Mouse (Mus musculus) limb, embryonic 11.5 days (tissue): ENCODE measurements around the gene Gpr160. TPM values are rescaled to one million over a fixed set of nuclear protein-coding genes. Genes with fewer than 3 reads are reported as not detected.

Experiments used
- ATAC-seq: fragments of 200-750 bp; cut with Nextera tagmentation; 2 replicates; pipeline ENCODE4 v1.8.0; 2017; ENCODE audit warnings: low read depth; ENCODE audit not compliant: insufficient number of reproducible peaks, low FRiP score, low TSS enrichment
- DNase-seq: peaks from one replicate; pipeline ENCODE4 v3.0.0-alpha.2; 2015; ENCODE audit warnings: low spot score
- H3K27ac ChIP-seq: fragments of 300-500 bp; sonication (generic); replicated peaks from 2 replicates; pipeline ENCODE4 v1.5.1; 2014; ENCODE audit warnings: low read depth, mild to moderate bottlenecking, low read length
- H3K27me3 ChIP-seq: fragments of 300-500 bp; sonication (generic); 2 replicates; pipeline ENCODE4 v1.6.1; 2014; ENCODE audit warnings: mild to moderate bottlenecking, low read length, mixed read lengths; ENCODE audit not compliant: control insufficient read depth, insufficient read depth
- H3K36me3 ChIP-seq: fragments of 300-500 bp; sonication (generic); 2 replicates; pipeline ENCODE4 v1.6.1; 2014; ENCODE audit warnings: mild to moderate bottlenecking, low read length, moderate library complexity, mixed read lengths; ENCODE audit not compliant: control insufficient read depth, insufficient read depth
- H3K4me1 ChIP-seq: fragments of 300-500 bp; sonication (generic); 2 replicates; pipeline ENCODE4 v1.6.1; 2014; ENCODE audit warnings: low read length, mixed read lengths; ENCODE audit not compliant: control insufficient read depth, insufficient read depth
- H3K4me2 ChIP-seq: fragments of 300-500 bp; sonication (generic); 2 replicates; pipeline ENCODE4 v1.6.1; 2014; ENCODE audit warnings: low read depth, mild to moderate bottlenecking, moderate library complexity; ENCODE audit not compliant: severe bottlenecking
- H3K4me3 ChIP-seq: fragments of 300-500 bp; sonication (generic); 2 replicates; pipeline ENCODE4 v1.5.1; 2014; ENCODE audit warnings: low read depth, low read length
- H3K9ac ChIP-seq: fragments of 300-500 bp; sonication (generic); 2 replicates; pipeline ENCODE4 v1.6.1; 2014; ENCODE audit warnings: mild to moderate bottlenecking, low read length
- H3K9me3 ChIP-seq: fragments of 300-500 bp; sonication (generic); 2 replicates; pipeline ENCODE4 v1.6.1; 2016; ENCODE audit warnings: low read length; ENCODE audit not compliant: control insufficient read depth
- WGBS: fragments of 180-500 bp; shearing (Covaris S2); extraction: QIAGEN DNeasy Blood & Tissue Kit; methylation state at CpG from one replicate; pipeline ENCODE4 v1.1.7; 2014; 5-methylcytosine and 5-hydroxymethylcytosine counted together
- polyA plus RNA-seq: library from polyadenylated mRNA; unstranded; fragments of >200 nt; fragmentation: Nextera tagmentation; extraction: Ambion mirVana; gene quantifications from 2 replicates; pipeline ENCODE4 v1.2.1, GENCODE M21; 2014

Gpr160 gene
- polyA plus RNA-seq = 0.95 and 0.99 TPM in 2 replicates

DNA sequence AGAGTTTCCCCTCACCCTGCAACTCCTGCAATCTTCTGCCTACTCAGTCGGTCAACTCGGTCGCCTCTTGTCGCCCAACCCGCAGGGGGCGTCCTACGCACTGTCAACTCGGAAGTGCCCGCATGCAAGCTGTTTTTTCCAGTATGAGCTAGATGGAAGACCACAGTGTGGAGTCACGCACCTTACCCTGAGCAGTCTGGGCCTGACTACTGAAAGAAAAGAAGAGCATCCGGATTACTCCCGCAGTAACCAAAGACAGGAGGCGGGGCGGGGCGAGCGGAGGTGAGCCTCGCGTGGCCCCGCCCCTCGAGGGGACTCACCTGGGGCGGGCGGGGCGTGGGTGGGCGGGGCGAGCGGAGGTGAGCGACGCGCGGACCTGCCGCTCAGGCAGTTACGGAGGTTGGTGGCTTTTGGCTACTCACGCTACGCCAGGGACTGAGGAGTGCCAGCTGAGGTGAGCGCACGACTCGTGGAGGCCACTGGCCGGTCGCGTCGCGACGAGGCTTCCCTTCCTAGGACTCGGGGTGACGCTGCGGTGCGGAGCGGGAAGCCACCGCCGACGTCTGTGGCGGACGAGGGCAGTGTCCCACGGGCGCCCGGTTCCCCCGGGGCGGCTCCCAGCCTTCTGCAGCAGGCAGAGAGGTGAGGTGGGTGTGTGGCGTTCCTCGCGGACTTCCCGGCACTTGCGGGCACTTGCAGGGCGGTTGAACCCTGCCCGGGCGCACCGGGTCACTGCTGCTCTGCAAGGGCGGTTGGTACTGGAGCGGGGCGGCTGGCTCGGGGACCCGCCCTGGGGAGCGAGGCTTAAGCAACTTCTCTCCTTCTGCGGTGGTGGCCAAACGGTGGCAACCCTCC is at the start of gene Gpr160:
Gene Gpr160 (plus strand): TSS at position 347 of the 855 bp plus-strand sequence.
- no peak within 1 kb of the TSS for H3K27ac ChIP-seq

GRCm38 (mm10) chr3:30812881-30813280 is 42.9 kb upstream of the Gpr160 start:
- no peak for ATAC-seq
- no peak overlapping the region for H3K27ac ChIP-seq
- H3K9me3 ChIP-seq = no peaks in the 10 kb centered on the region
- no peak for DNase-seq
- H3K4me3 ChIP-seq = no peak overlapping the region
- H3K27me3 ChIP-seq = no peaks in the 10 kb centered on the region
- no peaks in the 10 kb centered on the region for H3K4me1 ChIP-seq
- 84% methylated on average over 3 of the region's 3 CpGs for WGBS
- no peak overlapping the region for H3K9ac ChIP-seq
- H3K4me2 ChIP-seq = no peak overlapping the region
- H3K36me3 ChIP-seq = peaks cover 11% of the 10 kb centered on the region

More for the DNA sequence above, at the start of gene Gpr160:
- Histone ChIP-seq H3K4me2 (peak within 1 kb of the TSS; percentile 99), H3K9me3 (no peaks in the 10 kb centered on the region), H3K4me3 (peak within 1 kb of the TSS; percentile 58), H3K9ac (peak within 1 kb of the TSS; percentile 56), H3K4me1 (no peaks in the 10 kb centered on the region), H3K36me3 (no peaks in the 10 kb centered on the region), H3K27me3 (peaks cover 18% of the 10 kb centered on the region)
- peak; percentile 71 for DNase-seq
- under 1% methylated on average over 71 of the region's 75 CpGs for WGBS
- ATAC-seq = peak; percentile 51; the same call in 1 of the 2 replicates

DNA sequence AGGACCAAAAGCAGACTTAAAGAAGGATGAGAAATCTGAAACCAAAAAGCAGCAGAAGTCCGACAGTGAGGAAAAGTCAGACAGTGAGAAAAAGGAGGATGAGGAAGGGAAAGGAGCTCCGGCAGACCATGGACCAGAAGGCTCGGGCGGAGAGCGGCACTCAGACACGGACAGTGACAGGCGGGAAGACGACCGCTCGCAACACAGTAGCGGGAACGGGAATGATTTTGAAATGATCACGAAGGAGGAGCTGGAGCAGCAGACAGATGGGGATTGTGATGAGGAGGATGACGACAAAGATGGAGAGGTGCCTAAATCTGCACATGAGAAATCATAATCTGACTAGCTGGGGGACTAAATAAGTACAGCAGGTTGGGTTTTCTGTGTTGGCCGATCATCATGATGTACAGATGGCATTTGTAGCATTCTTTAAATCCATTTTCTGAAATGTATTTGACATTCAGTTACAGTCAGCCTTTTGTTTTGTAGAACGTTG is 37.1 kb upstream of the Gpr160 start:
- WGBS = 96% methylated on average over 16 of the region's 16 CpGs
- no peak overlapping the region for H3K9ac ChIP-seq
- no peaks in the 10 kb centered on the region for H3K4me1 ChIP-seq
- no peak for DNase-seq
- H3K4me2 ChIP-seq = no peak overlapping the region
- H3K27ac ChIP-seq = no peak overlapping the region
- peaks cover 9% of the 10 kb centered on the region for H3K36me3 ChIP-seq
- ATAC-seq = no peak
- no peak overlapping the region for H3K4me3 ChIP-seq
- no peaks in the 10 kb centered on the region for H3K9me3 ChIP-seq
- H3K27me3 ChIP-seq = no peaks in the 10 kb centered on the region

- DNase-seq (no peak), ATAC-seq (no peak)
- Histone ChIP-seq H3K27ac (no peak overlapping the region), H3K4me1 (no peaks in the 10 kb centered on the region), H3K9ac (no peak overlapping the region), H3K4me3 (no peak overlapping the region), H3K27me3 (no peaks in the 10 kb centered on the region), H3K9me3 (no peaks in the 10 kb centered on the region), H3K36me3 (peaks cover 7% of the 10 kb centered on the region; the same call in 1 of the 2 replicates), H3K4me2 (no peak overlapping the region)
- 93% methylated on average over 8 of the region's 8 CpGs for WGBS
Observed at GRCm38 (mm10) chr3:30822163-30822562, 33.6 kb upstream of the Gpr160 start.

GRCm38 (mm10) chr3:30826069-30826468 is 29.7 kb upstream of the Gpr160 start:
- peaks cover under 1% of the 10 kb centered on the region; the same call in 1 of the 2 replicates for H3K9me3 ChIP-seq
- no peaks in the 10 kb centered on the region for H3K4me1 ChIP-seq
- no peak overlapping the region for H3K4me3 ChIP-seq
- 96% methylated on average over 5 of the region's 5 CpGs for WGBS
- H3K27ac ChIP-seq = no peak overlapping the region
- ATAC-seq = no peak
- H3K9ac ChIP-seq = no peak overlapping the region
- no peaks in the 10 kb centered on the region for H3K36me3 ChIP-seq
- no peak overlapping the region for H3K4me2 ChIP-seq
- DNase-seq = no peak
- H3K27me3 ChIP-seq = no peaks in the 10 kb centered on the region

DNA sequence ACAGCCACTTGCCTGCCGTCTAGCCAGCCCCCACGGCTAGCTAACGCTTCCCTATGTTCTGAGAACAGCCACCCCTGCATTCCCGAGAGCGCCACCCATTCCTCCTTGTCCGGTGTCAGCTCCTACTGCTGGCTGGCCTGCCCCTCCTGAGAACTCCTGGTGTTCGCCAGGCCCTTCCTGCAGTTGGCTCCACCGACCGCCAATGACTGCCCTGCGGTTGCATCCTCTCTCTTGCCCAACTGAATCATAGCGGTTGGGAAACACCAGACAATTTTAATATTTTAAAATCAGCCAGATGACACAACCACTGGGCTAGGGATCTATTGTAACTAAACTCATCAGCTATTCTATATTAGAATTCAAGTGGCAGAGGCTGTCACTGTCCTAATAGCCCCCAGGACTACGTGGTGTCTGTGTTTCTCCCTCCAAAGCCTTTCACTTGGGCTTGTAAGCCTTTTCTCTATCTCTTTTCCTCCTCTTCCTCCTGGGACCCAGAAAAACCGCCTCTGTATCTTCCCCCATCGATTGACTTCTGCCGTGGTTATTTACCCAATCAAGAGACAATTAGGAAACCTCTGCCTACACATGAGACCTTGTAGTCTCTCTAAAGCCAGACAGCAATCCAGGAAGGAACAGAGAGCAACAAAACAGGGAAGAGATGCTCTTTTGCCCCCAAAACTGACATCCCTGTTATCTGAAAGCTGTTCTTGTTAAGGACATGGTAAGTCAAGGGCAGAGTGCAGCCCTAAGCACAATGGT is 23.7 kb upstream of the Gpr160 start:
- Histone ChIP-seq H3K4me1 (no peaks in the 10 kb centered on the region), H3K27ac (no peak overlapping the region), H3K36me3 (no peaks in the 10 kb centered on the region), H3K9ac (no peak overlapping the region), H3K4me3 (no peak overlapping the region), H3K27me3 (no peaks in the 10 kb centered on the region), H3K4me2 (no peak overlapping the region), H3K9me3 (peaks cover 2% of the 10 kb centered on the region; the same call in 1 of the 2 replicates)
- 75% methylated on average over 15 of the region's 15 CpGs for WGBS
- DNase-seq (no peak), ATAC-seq (no peak)

DNA sequence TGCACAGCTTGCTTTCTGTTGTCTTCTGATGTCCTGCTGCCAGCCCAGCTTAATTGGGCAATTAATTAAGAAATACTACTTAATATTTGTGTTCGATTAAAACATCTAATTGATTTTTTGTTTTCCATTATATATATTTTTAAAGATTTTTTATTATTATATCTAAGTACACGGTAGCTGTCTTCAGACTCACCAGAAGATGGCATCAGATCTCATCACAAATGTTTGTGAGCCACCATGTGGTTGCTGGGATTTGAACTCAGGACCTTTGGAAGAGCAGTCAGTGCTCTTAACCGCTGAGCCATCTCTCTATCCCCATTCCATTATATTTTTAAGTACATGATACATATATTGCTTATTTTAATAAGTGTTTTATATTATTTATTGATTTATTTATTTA is 22.5 kb upstream of the Gpr160 start:
- Histone ChIP-seq H3K27ac (no peak overlapping the region), H3K9me3 (peaks cover 2% of the 10 kb centered on the region; the same call in 1 of the 2 replicates), H3K4me3 (no peak overlapping the region), H3K27me3 (no peaks in the 10 kb centered on the region), H3K9ac (no peak overlapping the region), H3K4me2 (no peak overlapping the region), H3K4me1 (no peaks in the 10 kb centered on the region), H3K36me3 (no peaks in the 10 kb centered on the region)
- 82% methylated on average over 3 of the region's 3 CpGs for WGBS
- ATAC-seq (no peak), DNase-seq (no peak)

DNA sequence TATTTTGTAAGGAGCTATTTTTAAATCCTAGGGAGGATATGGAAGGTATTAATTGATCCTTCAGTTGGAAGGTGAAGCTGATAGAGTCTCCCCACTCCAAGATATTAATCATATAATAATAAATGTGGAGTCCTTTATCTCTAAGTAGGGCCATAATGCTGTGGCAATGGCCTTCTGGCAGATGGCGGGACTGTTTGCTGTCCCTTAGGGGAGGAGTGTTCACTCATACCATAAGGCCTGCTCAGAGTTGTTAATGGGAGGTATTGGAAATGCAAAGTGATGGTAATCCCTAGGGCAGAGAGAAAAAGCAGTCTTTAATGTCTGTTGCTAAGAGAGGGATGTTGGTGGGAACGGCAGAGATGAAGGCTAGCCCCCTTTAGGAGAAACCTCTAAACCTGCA is 10.0 kb upstream of the Gpr160 start:
- no peak overlapping the region for H3K4me2 ChIP-seq
- no peak for ATAC-seq
- H3K9ac ChIP-seq = no peak overlapping the region
- H3K4me3 ChIP-seq = no peak overlapping the region
- H3K36me3 ChIP-seq = no peaks in the 10 kb centered on the region
- no peaks in the 10 kb centered on the region for H3K9me3 ChIP-seq
- no peaks in the 10 kb centered on the region for H3K4me1 ChIP-seq
- H3K27me3 ChIP-seq = no peaks in the 10 kb centered on the region
- WGBS = 79% methylated on average over 2 of the region's 2 CpGs
- no peak overlapping the region for H3K27ac ChIP-seq
- DNase-seq = no peak
